Mouse (Mus musculus): ENCODE data around the gene Camta1. TPM values are rescaled to one million over a fixed set of nuclear protein-coding genes. Genes with fewer than 3 reads are reported as not detected.

Gene Camta1
- total RNA-seq, 1 experiment from 2014 or later, result 7.4 TPM

GRCm38 (mm10) chr4:151107131-151108001, 754.3 kb downstream of the Camta1 start:
- ATAC-seq (ENCODE audit: extremely low read depth, insufficient number of reproducible peaks, low FRiP score, poor library complexity, severe bottlenecking), result no peak

- no peak for ATAC-seq (ENCODE audit: extremely low read depth, insufficient number of reproducible peaks, low FRiP score, poor library complexity, severe bottlenecking)
These were observed 755.2 kb downstream of the Camta1 start for GRCm38 (mm10) chr4:151106468-151106867.

- ATAC-seq (ENCODE audit: extremely low read depth, insufficient number of reproducible peaks, low FRiP score, poor library complexity, severe bottlenecking), result no peak
These were observed 755.8 kb downstream of the Camta1 start for GRCm38 (mm10) chr4:151105886-151106285.

DNA sequence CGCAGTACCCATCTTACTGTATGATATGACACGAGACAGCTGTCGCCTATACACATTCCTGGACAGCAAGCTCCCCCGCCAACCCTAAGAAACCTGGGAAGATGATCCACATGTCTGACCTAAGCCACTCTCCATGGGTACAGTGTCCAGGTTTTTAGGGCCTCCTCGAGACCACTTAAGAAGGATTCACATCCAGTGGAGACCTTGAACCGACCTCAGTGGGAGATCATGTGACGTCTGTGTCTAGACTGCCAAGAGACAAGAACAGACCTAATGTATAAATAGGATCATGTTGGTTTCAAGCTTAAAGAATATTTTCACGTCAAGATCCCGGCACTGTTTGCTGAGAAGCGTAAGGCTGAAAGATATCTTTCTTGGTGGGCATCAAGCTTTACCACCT, 757.5 kb downstream of the Camta1 start:
- no peak for ATAC-seq (ENCODE audit: extremely low read depth, insufficient number of reproducible peaks, low FRiP score, poor library complexity, severe bottlenecking)

DNA sequence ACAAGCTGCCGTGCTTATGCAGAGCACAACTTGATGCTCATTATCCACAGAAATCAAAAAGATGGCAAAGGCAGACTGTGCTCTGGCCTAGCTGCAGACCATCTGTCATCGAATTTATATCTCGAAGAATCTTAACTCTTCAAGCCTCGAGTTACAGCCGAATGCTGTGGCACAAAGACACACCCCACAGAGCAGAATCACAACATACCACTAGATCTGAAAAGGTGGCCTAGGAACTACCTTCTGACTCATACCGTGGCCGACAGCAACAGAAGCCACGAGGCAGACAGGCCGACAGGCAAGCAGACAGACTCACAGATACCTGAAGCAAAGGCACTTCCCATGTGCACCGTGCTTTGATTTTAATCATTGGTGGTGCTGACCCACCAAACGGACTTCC, 758.0 kb downstream of the Camta1 start:
- no peak for ATAC-seq (ENCODE audit: extremely low read depth, insufficient number of reproducible peaks, low FRiP score, poor library complexity, severe bottlenecking)

- ATAC-seq (ENCODE audit: extremely low read depth, insufficient number of reproducible peaks, low FRiP score, poor library complexity, severe bottlenecking), result no peak
These were observed 764.6 kb downstream of the Camta1 start for GRCm38 (mm10) chr4:151097104-151097438.

DNA sequence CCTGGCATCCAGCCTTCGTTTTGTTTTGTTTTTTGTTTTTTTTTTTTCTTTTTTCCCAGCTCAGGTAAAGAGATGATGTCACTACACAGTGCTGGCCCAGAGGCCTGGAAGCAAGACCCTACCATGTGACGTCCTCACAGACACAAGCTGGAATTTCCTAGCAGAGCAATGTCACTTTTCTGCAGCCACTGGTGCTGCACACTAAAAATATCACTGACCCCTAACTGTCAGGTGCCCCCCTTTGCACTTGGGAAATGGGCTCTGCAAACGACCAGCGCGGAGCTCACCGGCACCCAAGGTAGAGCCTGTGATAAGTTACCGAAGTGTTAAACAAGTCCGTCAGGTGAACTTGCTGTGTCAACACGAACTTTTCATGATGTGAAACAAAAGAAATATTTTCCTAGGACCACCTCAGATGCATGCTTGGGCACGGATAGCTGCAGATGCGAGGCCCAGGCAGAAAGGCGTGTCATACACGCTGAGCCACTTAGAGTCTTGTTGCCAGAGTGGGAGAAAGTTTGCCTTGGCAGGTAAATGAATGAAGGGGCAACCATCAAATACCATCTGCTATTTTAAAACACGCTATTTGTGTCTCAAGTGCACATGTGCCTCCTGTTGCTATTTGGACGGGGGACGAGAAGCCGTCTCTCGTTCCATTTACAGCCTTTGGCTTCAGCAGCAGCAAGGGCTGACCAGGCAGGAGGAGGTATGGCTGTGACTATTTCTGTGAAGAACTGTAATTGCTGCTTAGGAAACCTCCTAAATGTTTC, 765.2 kb downstream of the Camta1 start:
- no peak for ATAC-seq (ENCODE audit: extremely low read depth, insufficient number of reproducible peaks, low FRiP score, poor library complexity, severe bottlenecking)

DNA sequence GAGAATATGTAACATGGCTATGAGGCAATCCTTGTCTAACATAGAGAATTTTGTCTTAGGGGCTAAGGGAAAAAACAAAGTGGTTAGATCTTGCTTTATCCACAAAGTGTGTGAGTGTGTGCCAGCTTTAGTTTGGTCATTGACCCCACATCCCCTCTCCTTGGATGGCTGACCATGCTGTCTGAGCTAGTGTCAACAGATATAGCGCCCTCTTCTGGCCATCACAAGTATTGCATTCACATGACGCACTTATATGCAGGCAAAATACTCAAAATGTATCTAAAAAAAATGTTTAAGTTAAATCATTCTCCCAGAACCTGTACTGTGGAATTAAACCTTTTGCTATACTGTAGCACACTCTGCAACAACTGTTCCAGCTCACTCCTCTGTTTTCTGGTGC, 766.5 kb downstream of the Camta1 start:
- no peak for ATAC-seq (ENCODE audit: extremely low read depth, insufficient number of reproducible peaks, low FRiP score, poor library complexity, severe bottlenecking)

- no peak for ATAC-seq (ENCODE audit: extremely low read depth, insufficient number of reproducible peaks, low FRiP score, poor library complexity, severe bottlenecking)
These were observed 772.4 kb downstream of the Camta1 start, which contains the start of gene Gm13090 for GRCm38 (mm10) chr4:151089270-151089669. TSS of gene Gm13090 (plus strand) at chr4:151089570.

- ATAC-seq (ENCODE audit: extremely low read depth, insufficient number of reproducible peaks, low FRiP score, poor library complexity, severe bottlenecking), result no peak
These were observed 772.9 kb downstream of the Camta1 start for GRCm38 (mm10) chr4:151088819-151089218.

- ATAC-seq (ENCODE audit: extremely low read depth, insufficient number of reproducible peaks, low FRiP score, poor library complexity, severe bottlenecking), result no peak
These were observed 774.3 kb downstream of the Camta1 start for GRCm38 (mm10) chr4:151087358-151087757.

DNA sequence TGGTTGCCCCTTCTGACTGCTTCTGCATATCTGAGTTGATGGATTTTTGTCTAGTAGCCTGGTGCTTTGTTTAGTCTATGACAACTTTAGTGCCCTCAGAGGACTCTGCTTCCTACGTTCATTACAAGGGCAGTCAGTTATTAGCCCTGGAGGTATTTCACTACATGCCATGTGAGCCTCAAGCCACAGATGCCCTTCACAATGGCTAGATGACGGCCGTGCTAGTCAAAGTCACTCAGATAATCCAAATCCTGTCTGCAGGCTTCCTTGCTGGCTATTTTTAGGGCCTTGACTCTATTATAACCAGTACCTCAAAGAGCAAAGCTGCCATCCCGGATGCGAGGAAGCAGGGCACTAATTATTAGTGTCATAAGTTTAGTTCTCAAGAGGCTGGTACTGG, 778.6 kb downstream of the Camta1 start:
- no peak for ATAC-seq (ENCODE audit: extremely low read depth, insufficient number of reproducible peaks, low FRiP score, poor library complexity, severe bottlenecking)

DNA sequence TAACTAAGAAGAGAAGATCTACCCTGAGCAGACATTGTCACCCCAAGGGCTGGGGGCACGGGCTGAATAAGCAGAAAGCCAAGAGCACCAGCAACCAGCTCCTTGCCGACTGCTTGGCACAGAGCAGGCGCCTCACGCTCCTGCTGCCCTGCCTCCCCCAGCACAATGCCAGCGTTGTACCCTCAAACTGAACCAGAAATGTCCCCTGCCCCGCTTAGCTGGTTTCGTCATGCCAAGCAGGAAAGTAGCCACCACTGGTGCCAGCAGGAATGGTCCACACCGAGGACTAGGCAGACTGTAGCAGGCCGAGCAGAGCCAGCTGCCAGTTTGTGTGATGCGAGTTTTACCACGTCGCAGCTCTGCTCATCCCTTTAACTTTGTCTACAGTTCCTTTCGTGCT, 779.7 kb downstream of the Camta1 start:
- no peak for ATAC-seq (ENCODE audit: extremely low read depth, insufficient number of reproducible peaks, low FRiP score, poor library complexity, severe bottlenecking)

GRCm38 (mm10) chr4:151081355-151081754, 780.3 kb downstream of the Camta1 start:
- ATAC-seq (ENCODE audit: extremely low read depth, insufficient number of reproducible peaks, low FRiP score, poor library complexity, severe bottlenecking), result no peak

GRCm38 (mm10) chr4:151074817-151075216, 786.9 kb downstream of the Camta1 start:
- no peak for ATAC-seq (ENCODE audit: extremely low read depth, insufficient number of reproducible peaks, low FRiP score, poor library complexity, severe bottlenecking)

DNA sequence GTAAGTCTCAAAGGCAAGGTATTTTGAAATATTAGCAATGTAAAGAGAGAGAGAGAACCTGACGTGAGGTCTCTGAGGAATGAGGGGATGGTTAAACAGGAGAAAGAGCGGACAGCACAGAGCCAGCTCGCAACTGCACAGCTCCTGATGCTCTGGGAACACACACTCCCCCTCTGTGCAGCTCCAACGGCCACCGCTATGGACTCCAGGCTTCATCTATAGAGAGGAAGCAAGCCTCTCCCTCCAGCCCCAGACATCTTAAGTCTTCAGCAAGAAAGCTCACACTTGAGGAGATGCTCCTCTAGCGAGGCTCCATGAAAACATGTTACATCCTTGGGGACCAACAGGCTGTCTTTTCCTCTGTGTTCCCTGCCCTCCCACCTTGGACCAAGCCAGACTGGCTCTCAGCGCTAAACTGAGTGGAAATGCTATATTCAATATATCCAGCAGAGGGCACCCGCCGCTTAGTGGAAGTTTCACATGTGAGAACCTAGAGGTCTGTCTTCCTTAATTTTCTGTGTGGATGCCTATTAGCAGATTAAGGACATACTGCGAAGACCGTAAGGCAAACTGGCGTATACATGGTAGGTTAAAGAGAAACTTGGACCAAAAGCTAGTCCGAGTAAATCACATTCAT, 788.5 kb downstream of the Camta1 start:
- ATAC-seq (ENCODE audit: extremely low read depth, insufficient number of reproducible peaks, low FRiP score, poor library complexity, severe bottlenecking), result peak; percentile 77

GRCm38 (mm10) chr4:151070962-151071361, 790.7 kb downstream of the Camta1 start:
- ATAC-seq (ENCODE audit: extremely low read depth, insufficient number of reproducible peaks, low FRiP score, poor library complexity, severe bottlenecking), result no peak

- ATAC-seq (ENCODE audit: extremely low read depth, insufficient number of reproducible peaks, low FRiP score, poor library complexity, severe bottlenecking), result no peak
These were observed 792.9 kb downstream of the Camta1 start for GRCm38 (mm10) chr4:151068751-151069150.

GRCm38 (mm10) chr4:151059566-151059965, 802.1 kb downstream of the Camta1 start:
- no peak for ATAC-seq (ENCODE audit: extremely low read depth, insufficient number of reproducible peaks, low FRiP score, poor library complexity, severe bottlenecking)

DNA sequence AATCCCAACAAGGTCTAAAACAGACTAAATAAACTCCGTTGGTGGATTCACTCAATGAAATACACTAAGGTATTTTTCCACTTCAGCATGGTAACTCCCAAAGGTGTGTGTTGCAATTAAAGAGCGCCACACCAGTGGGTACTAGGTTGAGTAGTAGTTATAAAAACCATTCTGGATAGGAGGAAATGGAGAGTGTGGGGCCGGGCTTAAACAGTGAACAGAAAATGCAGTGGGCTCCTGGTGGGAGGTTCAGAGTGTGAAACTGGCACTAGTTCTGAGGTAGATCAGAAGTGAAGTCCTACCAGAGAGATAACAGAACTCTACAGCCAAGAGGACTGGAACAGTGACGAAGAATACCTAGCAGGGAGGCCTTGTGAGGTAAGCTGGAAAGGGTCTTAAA, 803.0 kb downstream of the Camta1 start:
- no peak for ATAC-seq (ENCODE audit: extremely low read depth, insufficient number of reproducible peaks, low FRiP score, poor library complexity, severe bottlenecking)

Measured in neutrophil, adult 5-6 weeks (primary cell).